Mouse (Mus musculus): ENCODE measurements around the gene Wdr92.

Wdr92 gene

DNA sequence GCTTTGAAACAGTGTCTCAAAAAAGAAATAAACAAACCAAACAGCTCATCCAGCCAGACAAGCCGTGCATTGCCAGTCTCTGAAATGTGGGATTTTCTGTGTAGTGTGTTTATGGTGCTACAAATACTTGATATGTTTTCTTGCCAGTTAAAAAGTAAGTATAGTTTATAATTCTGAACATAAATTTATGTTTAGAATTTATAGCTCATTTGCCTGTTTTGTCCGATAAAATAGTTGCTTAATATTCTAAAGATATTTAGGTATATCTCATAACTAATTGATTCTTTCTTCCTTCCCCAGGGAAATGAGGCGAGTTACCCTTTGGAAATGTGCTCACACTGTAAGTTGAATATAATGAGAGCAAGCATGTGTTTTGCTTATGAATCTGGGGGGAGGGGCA, at the start of gene Wdr92:
Gene Wdr92 (plus strand): TSS at position 301 of the 400 bp plus-strand sequence.
- in situ Hi-C loops (cut with MboI; ENCODE audit: low pct_unique_long_range_greater_than_20kb in 1 of 2, low sequenced_read_pairs in 2 of 2, unreplicated experiment in 1 of 2) = no loop called here

DNA sequence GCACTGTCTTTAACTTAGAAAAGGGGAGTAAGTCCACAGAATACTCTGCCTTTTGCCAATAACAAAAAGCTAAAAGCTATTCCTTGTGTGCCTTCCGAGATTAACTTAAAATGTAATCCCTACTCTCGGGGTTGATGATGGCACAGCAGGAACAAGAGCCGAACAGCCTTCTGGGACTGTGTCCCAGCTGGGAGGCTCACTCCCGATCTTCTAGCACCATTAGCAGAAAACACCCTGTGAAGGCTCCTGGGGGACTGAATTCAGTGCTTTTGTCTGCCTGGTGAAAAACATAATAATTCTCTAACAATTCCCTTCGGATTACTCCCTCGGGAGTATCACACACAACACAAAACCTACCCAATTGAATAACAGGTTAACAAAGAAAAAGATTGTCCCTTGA, 46.3 kb upstream of the Wdr92 start:
- in situ Hi-C loops (cut with MboI; ENCODE audit: low pct_unique_long_range_greater_than_20kb in 1 of 2, low sequenced_read_pairs in 2 of 2, unreplicated experiment in 1 of 2) = no loop called here

DNA sequence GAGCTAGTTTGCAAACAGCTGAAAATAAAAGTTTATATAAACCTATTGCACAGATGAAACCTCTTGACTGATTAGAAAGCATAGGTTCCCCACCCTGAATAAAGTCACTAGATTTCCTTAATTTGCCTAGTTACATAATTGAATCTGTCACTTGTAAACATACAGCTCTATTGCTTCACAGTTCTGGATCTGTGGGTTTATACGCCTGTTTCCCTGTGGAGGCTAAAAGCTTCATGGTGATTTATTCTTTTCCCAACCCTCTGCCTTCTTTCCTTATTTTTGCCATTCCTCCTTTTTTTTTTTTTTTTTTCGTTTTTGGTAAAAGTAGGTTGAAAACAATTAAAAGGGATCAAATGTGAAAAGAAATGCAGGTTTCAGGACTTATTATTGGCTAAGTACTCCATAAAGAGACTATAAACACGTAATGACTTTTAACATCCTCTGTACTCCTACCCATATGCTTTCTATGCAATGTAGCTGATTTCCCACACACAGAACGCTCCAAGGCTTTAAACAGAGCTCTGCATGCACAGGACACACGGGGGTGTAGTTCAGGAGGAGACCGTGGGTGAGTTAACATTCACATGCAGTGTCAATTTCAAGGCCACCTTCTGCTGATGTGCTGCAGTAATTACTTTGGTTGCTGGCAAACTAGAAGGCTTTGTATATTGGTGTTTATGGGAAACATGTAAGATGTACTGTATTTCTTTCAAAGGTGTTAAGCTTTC, 43.4 kb upstream of the Wdr92 start:
- in situ Hi-C loops (cut with MboI; ENCODE audit: low pct_unique_long_range_greater_than_20kb in 1 of 2, low sequenced_read_pairs in 2 of 2, unreplicated experiment in 1 of 2) = no loop called here

DNA sequence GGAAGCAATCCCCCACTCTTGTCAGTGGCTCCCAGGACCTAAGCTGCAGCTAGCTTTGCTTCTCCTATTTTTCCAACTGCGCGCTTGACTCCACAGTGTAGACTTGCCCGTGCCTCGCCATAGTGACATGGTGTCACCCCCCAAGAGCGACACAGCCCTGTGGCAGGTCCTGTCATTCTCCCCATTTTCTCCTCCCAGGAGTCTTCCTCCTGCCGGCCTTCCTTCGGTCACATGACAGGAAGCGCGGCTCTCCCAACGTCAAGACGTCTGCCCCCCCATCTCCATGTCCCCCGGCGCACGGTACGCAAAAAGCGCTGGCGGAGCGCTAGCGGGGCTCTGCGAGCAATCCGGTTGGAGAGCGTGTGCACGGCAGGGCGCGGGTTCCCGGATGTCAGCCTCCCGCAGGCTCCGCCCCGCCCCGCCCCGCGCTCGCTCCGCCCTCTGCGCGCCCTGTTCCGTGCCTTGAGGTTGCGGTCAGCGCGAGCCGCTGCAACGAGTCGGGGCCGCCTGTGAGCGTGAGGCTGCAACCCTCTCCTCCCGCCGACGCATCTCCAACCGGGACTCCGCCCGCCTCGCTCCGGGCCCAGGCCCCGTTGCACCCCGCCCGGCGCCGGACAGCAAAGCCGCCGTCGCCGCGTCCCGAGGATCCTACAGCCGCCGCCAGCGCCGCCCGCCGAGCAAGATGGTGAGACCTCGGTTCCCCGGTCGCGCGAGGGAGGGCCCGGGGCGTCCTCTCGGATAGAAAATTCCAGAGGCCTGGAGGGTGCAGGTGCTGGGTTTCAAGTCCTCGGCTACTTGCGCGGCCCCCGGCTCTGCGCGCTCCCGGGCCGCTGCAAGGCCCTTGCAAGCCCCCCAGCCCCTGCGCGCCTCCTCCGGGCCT, 22.8 kb upstream of the Wdr92 start, which contains the start of gene Ppp3r1:
Gene Ppp3r1 (plus strand): TSS at position 406 of the 880 bp plus-strand sequence.
- in situ Hi-C loops (cut with MboI; ENCODE audit: low pct_unique_long_range_greater_than_20kb in 1 of 2, low sequenced_read_pairs in 2 of 2, unreplicated experiment in 1 of 2) = no loop called here

DNA sequence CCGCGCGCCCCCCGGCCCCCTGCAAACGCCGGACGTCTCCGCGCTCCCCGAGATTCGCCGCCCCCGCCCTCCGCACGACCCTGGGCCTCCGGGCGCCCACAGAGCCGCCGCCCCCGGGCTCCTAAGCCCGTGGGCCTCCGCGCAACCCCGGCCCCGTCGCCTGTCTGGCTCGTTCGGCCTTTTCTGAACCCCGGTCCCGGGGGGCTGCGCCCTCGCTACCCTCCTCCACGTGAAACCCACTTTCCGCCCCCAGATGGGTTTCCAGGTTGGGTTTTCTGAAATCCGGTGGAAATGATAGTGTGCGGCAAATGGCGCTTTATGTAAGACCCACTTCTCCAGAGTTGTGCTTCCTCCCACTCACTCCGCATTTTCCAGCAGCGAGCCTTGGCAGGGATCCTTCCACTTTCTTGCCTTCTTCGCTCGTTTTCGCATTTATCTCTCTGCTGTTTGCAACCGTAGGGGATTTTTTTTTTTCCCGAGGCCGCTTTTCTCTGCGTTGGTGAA, 22.1 kb upstream of the Wdr92 start:
- in situ Hi-C loops (cut with MboI; ENCODE audit: low pct_unique_long_range_greater_than_20kb in 1 of 2, low sequenced_read_pairs in 2 of 2, unreplicated experiment in 1 of 2) = no loop called here

DNA sequence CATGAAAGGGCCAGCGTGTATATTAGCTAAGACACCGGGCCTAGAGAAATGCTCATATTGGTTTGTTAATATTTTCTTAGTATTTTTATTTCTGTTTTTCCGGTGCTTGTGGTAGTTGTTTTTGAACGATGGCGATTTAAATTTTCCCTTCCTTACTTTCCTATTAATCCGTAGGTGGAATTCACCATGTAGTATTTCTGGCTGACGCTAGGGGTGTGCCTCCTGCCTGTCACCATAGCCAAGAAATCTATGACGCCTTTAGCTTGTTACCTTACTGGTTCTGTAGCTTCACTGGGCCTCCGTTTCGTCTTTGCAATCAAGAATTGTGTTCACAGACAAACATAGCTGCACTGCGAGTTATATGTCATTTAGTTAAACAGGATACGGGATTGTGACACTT, 21.7 kb upstream of the Wdr92 start:
- in situ Hi-C loops (cut with MboI; ENCODE audit: low pct_unique_long_range_greater_than_20kb in 1 of 2, low sequenced_read_pairs in 2 of 2, unreplicated experiment in 1 of 2) = no loop called here

DNA sequence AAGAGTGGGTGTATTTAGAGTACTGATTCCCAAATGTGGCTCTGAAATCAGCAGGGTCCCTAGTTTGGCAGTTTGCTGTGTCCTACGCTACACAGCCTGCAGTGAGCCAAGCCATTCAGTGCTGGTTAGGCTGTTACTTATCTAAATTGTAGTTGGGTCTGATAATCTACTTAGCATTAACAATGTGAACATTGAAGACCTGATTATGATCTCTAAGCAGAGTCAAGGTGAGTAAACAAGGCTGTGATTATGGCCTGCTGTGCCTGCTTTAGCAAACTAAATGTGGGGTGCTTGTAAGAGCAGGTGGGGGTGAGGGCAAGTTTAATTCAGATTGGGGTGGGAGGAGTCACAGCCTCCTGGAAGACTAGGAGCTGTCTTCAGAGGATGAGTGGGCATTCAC, 18.0 kb upstream of the Wdr92 start:
- in situ Hi-C loops (cut with MboI; ENCODE audit: low pct_unique_long_range_greater_than_20kb in 1 of 2, low sequenced_read_pairs in 2 of 2, unreplicated experiment in 1 of 2) = no loop called here

DNA sequence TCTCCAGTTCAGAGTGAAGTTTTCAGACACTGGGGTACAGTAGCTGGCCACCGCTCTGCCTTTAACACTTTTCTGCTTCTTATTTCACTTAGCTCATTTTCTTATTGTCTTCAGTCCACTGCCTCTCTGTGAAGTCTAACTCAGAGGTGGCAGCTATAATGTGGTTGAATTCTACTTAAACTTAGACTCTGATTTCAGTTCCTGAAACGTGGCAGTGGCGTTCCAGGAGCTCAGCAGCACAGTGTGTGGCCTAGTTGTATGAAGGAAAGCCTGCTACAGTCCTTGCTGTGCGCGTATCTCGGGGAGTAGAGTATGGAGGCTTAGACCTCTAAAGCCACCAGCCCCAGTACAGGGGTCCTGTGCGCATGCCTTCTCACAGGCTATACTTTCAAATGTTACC, 15.3 kb upstream of the Wdr92 start:
- in situ Hi-C loops (cut with MboI; ENCODE audit: low pct_unique_long_range_greater_than_20kb in 1 of 2, low sequenced_read_pairs in 2 of 2, unreplicated experiment in 1 of 2) = no loop called here

DNA sequence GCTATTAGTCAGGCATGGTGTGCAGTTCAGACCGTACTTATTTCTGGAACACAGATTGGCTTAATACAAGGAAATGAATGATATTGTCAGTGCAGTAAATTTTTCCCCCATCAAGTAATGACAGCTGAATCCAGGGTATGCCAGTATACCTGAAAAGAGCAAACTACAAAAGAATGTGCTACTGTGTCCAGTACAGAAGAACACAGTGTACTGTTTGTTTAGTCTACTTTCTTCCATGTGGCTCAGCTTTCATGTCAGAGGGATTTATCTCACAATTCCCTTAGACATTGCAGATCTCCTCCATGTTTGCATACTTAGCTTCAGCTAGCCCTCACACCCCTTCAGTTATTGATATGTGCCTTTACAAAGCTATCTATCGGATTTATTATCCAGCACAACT, 12.6 kb upstream of the Wdr92 start:
- in situ Hi-C loops (cut with MboI; ENCODE audit: low pct_unique_long_range_greater_than_20kb in 1 of 2, low sequenced_read_pairs in 2 of 2, unreplicated experiment in 1 of 2) = no loop called here

DNA sequence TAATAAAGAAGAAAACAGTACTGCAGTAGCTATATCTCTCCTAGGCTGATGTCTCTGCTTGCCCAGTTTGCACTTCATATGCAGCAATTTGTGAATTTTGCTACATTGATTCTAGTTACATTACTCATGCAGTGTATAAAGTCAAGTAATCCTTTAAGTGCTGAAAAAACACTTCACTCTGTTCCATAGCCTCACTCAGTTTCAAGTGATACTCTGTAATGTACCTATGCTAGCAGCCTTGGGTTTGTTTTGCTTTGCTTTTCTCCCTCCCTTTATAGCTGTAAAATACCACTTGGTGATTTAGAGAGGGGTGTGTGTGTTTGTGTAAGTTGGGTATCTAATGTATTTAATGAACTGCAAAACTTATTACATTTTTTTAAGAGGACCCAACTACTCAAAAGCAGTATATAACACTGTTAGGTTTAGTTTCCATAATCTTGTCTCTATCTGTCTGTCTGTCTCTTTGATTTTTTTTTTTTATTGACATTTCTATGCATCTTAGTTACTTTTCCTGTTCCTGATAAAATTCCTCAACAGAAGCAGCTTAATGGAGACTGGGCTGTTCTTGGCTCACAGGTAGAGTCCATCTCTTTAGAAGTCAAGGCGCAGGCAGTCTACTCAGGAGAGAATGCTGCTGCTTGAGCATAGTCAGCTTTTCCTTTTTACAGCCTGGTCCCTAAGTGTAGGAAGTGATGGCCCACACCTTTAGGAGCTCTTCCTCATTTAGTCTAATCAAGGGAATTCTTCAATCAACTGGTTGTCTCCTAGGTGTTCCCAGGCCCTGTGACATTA, 10.8 kb upstream of the Wdr92 start:
- in situ Hi-C loops (cut with MboI; ENCODE audit: low pct_unique_long_range_greater_than_20kb in 1 of 2, low sequenced_read_pairs in 2 of 2, unreplicated experiment in 1 of 2) = no loop called here

DNA sequence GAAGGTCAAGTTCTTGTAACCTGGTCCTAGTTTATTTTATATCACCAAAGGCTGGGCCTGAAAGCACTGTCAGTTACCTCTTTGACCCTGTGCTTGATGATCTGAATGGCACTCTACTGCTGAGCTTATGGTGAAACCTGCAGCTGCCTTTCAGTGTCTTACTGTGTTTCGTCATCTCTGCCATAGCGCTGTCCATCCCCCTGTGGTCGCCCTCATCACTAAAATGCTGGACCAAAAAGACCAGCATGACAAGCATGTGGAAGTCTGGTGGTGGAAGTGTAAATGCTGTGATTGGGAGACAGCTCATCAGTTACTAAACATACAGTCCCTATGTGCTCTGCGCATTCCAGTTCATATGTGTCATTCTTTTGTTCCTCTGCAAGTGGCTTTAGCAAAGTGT, 9.6 kb upstream of the Wdr92 start:
- in situ Hi-C loops (cut with MboI; ENCODE audit: low pct_unique_long_range_greater_than_20kb in 1 of 2, low sequenced_read_pairs in 2 of 2, unreplicated experiment in 1 of 2) = no loop called here

DNA sequence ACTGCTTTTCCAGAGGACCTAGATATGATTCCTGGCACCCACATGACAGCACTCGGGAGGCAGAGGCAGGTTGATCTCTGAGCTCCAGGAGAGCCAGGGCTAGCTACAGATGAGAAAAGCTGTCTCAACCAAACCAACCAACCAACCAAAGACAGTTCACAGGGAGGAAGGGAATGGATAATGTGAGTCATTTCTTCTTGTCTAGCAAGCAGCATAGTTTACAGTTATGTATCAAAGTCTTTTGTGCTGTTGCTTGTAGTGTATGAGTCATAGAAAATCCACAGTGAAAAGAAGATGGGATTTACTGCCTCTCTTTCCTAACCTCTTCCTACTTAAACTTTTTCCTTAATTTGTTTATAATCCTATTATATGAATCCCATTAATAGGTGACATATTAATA, 5.3 kb upstream of the Wdr92 start:
- in situ Hi-C loops (cut with MboI; ENCODE audit: low pct_unique_long_range_greater_than_20kb in 1 of 2, low sequenced_read_pairs in 2 of 2, unreplicated experiment in 1 of 2) = no loop called here

DNA sequence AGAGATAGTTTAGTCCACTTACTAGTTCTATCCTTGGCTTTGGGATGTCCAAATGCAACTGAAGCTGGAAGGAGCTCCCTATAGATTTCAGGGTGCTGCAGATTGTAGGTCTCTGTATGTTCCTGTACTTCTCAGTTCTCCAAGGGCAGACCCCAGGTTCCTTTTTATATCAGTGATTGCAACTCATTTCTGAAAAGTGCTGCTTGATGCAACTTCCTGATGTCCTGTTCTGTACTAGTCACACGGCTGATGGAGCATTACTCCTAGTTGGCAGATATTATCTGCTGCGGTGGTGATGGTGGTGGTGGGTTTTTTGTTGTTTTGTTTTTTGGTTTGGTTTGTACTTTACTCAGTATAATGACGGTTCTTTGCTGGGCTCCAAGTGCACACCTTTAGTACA, 1.2 kb upstream of the Wdr92 start:
- in situ Hi-C loops (cut with MboI; ENCODE audit: low pct_unique_long_range_greater_than_20kb in 1 of 2, low sequenced_read_pairs in 2 of 2, unreplicated experiment in 1 of 2) = no loop called here

DNA sequence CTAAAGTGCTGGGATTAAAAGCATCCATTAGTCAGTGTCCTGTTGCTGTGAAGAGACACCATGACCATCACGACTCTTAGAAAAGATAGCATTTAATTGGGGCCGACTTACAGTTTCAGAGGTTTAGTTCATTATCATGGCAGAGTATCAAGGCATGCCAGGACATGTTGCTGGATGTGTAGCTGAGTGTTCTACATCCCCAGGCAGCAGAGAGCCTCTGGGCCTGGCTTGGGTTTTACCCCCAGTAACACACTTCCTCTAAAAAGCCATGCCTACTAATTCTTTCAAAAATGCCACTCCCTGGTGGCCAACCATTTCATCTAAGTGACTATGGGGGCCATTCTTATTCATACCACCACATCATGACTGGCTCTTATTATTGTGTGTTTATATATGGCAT, 1.3 kb downstream of the Wdr92 start:
- in situ Hi-C loops (cut with MboI; ENCODE audit: low pct_unique_long_range_greater_than_20kb in 1 of 2, low sequenced_read_pairs in 2 of 2, unreplicated experiment in 1 of 2) = no loop called here

DNA sequence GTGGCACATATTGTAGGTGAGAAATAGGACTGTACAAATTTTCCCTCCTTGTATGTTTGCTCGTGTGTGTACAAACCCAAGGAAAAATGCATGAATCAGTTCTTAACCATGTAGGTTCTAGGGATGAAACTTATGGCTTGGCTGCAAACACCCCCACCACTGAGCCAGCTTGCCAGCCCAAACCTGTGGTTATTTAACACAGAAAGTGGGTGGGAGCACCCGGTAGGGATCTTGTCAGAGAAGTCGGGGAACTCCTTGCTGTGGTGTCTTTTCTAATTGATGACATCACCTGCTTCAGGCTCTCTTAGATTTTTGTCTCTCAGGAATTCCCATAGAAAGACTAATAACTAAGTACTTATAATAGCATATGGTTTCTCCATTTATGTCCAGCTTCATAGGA, 5.7 kb downstream of the Wdr92 start:
- in situ Hi-C loops (cut with MboI; ENCODE audit: low pct_unique_long_range_greater_than_20kb in 1 of 2, low sequenced_read_pairs in 2 of 2, unreplicated experiment in 1 of 2) = no loop called here

DNA sequence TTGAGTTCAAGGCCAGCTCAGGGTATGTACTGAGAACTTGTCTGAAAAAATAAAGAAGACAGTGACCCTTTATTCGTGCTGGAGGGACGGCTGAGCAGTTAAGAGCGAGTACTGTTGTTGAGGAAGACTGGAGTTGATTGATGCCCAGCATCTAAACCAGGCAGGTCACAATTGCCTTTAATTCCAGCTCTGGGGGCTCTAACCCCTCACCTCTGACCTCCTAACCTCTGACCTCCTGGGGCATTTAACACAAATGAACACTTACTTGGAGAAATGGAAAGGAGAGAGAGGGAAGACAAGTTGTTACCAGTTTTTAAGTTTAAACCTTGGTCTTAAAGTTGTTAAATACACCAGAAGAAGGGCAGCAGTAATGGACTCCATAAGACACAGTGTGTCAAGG, 6.9 kb downstream of the Wdr92 start:
- in situ Hi-C loops (cut with MboI; ENCODE audit: low pct_unique_long_range_greater_than_20kb in 1 of 2, low sequenced_read_pairs in 2 of 2, unreplicated experiment in 1 of 2) = no loop called here

DNA sequence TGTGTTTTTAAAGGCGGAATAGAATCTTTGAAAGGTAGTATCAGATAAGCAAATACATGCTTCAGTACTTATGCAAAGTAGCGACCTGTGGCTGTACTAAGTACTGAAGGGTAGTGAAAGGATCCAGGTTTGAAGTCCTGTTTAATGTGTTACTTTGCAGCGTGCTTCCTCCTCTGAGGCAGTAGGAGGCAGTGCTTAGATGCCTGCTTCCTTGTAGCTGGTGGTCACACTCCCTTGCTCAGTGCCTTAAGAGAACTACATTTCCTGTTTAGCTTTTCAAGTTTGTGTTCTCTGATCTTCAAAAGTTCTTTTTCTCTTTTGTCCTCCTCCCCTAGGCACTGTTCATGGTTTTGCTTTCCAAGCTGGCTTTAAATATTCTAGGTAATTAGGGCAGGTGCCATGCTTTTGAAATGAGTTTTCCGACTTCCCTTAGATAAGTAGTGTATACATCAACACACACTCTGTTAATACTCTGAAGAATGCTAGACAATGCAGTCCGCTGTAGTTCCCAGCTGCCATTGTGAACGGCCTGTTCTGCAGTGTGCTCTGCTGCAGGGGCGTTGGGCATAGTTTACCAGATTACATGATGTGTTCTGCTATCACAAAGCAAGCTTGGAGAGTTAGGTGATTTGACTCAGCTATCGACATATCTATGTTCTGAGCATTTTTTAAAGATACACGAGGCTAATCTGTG, 10.4 kb downstream of the Wdr92 start:
- in situ Hi-C loops (cut with MboI; ENCODE audit: low pct_unique_long_range_greater_than_20kb in 1 of 2, low sequenced_read_pairs in 2 of 2, unreplicated experiment in 1 of 2) = no loop called here

DNA sequence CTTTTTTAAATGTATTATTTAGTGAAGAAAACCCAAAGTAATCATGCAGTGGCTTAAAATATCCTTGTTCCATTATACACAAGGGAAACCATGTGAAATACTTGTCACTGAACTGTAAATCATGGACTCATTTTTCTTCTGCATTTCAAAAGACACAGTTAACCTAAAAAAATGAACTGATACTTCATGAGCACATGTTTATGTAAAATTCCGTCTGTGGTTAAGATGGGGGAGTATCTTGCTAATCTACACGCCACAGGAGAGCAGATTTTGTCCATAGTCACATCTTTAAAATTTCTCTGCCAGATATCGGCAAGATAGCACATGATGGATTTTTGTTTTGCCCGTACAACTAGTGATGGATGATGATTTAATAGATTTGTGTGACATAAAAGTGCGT, 17.3 kb downstream of the Wdr92 start:
- in situ Hi-C loops (cut with MboI; ENCODE audit: low pct_unique_long_range_greater_than_20kb in 1 of 2, low sequenced_read_pairs in 2 of 2, unreplicated experiment in 1 of 2) = no loop called here
